Mouse (Mus musculus) megakaryocyte, adult 5-6 weeks (primary cell): ENCODE data around the gene Ccdc117. TPM values are rescaled to one million over a fixed set of nuclear protein-coding genes. Genes with fewer than 3 reads are reported as not detected.
"Not testable (repeated sequence)": the region's sequence is repeated elsewhere in the genome, so short reads cannot be mapped to it uniquely, and the experiment has no call there.

Experiments used
- ATAC-seq: 2 replicates; pipeline ENCODE4 v1.8.0; 2016; ENCODE audit warnings: mild to moderate bottlenecking, inconsistent platforms; ENCODE audit not compliant: poor library complexity, severe bottlenecking
- total RNA-seq, 2 experiments: library from RNA; stranded (forward) in 1 of 2; stranded (reverse) in 1 of 2; fragments of 153-499, 151-499 nt in 1 of 2; fragments of 221-1000, 200-1000 nt in 1 of 2; gene quantifications; 2 replicates each; pipeline versions ENCODE4 v1.2.3 to v1.2.4; 2015 to 2017

Gene Ccdc117
- 13.1 and 13.5 TPM in 2 replicates for total RNA-seq (2015)
- total RNA-seq (2017) = 21.4 and 25.0 TPM in 2 replicates

- ATAC-seq = peak; percentile 99
Observed at GRCm38 (mm10) chr11:5541799-5542481, at the start of gene Ccdc117. TSS of gene Ccdc117 (minus strand) at chr11:5542187.

DNA sequence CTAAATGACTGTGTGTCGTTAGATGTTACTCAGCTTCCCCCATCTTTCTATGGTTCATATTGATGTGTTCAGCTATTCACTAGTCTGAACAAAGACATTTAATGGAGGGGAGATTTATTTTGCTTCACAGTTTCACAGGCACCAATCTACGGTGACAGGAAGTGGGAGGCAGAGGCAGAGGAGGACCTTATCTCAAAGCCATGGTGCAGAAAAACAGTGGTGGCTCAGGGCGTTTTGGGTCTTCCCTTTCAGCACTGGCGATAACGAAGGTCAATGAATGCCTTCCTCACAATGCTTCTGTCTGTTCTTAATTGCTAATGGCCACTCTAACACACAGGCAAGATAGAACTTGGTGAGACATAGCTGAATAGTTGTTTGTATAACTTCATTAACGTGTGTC is 33.1 kb upstream of the Ccdc117 start:
- ATAC-seq = no peak

- ATAC-seq = no peak
Observed at GRCm38 (mm10) chr11:5573821-5574220, 31.8 kb upstream of the Ccdc117 start.

DNA sequence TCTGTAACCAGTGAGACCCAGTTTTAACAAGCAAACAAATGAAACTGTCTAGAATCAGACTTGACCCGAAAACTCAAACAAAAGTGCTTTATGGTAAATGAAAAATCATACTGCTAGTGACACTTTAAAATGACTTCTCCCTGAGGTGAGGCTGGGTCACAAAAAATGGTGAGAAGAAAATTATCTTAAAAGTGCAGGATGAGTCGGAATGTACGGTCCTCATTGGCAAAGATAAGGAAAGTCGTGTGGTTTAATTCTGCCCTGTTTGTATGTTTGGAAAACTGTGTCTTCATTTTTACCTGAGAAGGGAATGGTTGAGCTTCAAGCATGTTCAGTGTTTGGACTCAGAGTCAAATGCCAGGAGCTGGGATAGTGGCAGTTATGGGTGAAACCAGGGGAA is 29.9 kb upstream of the Ccdc117 start:
- no peak for ATAC-seq

DNA sequence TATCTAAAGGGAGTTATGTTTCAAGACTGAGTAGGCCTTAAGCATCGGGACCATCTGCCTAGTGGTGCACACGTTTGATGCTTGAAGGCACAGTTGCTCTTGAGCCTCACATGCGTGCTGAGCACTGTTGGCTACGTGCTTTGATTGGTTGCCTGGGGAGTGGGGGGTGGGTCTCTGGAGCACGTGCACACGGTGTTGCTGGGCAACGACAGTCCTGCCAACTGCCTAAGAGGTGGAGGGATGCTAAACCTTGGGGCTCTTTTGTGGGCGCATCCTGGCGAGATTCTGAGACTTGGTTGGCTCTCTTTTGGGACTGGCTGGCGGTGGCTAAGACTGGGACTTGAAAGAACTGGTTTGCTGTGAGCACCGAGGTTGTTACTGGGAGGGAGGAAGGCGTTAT is 27.5 kb upstream of the Ccdc117 start, which contains the start of gene Ankrd36:
TSS of gene Ankrd36 (plus strand) at position 211 of the 400 bp plus-strand sequence.
- no peak for ATAC-seq

DNA sequence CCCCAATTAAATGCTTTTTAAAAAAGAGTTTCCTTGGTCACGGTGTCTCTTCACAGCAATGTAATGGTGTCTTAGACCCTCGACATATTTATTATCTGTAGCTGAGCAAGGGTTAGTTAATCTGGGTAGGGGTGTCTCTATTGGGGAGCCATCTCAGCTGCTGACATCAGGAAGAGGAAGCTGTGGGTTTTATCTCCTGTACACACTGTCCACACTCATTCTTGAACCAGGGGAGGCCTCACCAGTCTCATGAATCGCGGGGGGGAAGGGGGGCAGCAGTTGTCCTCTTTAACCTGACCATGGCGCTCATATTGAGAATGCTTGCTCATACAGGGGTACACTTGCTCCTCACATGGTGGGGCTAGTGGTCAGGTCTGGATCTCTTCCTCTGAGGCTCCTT is 26.1 kb upstream of the Ccdc117 start:
- 0 out of 2 replicates have a peak, but pooled peaks have one; percentile 35 for ATAC-seq

- no peak for ATAC-seq
Observed at GRCm38 (mm10) chr11:5567654-5568053, 25.7 kb upstream of the Ccdc117 start.

GRCm38 (mm10) chr11:5566506-5566905 is 24.5 kb upstream of the Ccdc117 start:
- ATAC-seq = no peak

DNA sequence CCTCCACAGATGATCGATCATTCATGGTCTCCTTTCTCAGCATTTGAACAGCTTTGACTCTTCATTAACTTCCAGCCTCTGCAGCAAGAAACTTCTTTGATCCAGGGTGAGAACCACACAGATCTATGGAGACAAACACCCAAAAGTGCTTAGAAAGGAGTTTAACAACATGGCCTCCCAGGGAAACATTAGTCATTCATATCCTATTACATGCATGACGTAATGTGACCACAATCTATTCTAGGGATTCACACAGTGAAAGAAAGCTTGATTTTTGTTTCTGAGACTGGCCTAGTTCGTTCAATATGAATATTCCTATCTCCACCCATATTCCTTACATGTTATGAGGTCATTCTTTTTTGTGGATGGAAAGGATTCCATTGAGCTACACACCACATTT is 23.6 kb upstream of the Ccdc117 start:
- ATAC-seq = no peak

DNA sequence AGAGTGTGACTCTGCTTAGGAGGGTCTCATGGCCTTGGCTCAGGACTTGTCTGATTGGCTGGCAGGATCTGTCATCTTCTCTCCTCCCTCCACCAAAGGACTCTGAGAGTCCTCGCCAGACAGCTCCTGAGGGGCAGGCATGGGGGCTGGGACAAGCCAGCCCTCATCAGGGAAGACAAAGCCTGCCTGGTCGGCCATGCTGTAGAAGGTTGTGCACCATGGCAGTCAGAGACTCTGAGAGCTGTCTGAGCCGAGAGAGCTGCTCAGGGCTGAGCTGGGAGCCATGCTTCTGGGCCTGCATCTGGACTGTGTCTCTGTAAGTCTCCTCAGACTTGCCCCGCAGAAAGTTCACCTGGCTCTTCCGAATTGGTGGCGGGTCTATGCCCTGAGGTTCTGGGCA is 21.9 kb upstream of the Ccdc117 start:
- no peak for ATAC-seq

DNA sequence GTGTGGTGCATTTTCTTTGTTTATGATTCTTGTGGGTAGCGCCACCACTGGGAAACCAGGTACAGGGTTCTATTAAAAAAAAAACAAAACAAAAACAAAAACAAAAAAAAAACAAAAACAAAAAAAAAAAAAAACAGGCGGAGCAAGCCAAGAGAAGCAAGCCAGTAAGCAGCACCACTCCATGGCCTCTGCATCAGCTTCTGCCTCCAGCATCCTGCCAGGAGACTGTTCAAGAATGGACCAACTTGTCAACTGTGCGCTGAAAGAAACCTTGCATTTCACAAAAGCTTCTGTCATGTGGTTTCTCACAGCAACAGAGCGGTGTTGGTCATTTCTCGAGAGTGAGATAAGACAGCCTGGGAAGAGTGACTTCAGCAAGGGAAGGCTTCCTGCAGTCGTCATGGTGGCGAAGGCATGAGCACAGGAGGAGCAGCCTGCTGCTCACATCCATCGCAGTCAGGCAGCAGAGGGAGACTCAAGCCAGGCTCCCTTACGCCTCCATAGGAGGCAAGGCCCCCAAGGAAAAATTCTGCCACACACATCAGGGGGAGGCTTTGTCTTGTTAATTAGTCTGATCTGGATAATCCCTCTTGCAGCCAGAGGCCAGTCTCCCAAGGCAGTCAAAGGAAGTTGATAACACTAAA is 20.8 kb upstream of the Ccdc117 start:
- ATAC-seq = no peak

- ATAC-seq = no peak
Observed at GRCm38 (mm10) chr11:5560273-5560672, 18.3 kb upstream of the Ccdc117 start.

DNA sequence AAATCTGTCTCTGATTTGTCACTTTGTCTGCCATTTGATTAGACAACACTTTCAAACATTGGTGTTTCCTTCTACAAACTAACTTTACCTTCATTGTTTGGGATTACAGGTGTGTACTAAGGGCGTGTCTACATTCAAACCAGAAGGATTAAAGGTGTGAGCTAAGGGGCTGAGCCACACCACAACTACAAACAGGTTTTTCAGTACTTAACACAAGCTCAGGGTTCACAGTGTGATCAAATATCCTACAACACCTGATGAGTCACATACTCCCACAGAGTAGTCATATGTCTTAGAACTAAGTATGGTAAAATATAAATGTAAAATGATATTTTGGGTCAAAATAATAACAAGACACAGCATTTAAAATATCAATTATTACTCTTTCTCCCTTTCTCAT is 9.9 kb upstream of the Ccdc117 start:
- no peak for ATAC-seq

DNA sequence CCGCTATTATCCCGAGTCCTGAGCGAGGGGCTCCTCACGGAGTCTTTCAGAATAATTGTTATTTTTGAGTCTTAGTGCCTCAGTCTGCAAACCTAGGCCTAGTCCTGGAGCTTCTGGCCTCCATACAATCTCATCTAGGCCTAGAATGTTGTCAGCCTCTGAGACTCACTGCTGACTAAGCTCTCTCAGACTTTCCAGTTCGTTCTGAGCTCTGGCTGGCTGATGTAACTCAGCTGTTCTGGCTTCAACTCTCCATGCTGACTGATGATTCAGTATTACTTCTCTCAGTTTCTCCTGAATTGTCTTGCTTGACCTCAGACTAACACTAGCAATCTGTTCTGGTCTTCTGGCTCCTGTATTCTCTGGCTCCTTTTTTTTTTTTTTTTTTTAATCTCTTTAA is 9.4 kb upstream of the Ccdc117 start:
- no peak for ATAC-seq

DNA sequence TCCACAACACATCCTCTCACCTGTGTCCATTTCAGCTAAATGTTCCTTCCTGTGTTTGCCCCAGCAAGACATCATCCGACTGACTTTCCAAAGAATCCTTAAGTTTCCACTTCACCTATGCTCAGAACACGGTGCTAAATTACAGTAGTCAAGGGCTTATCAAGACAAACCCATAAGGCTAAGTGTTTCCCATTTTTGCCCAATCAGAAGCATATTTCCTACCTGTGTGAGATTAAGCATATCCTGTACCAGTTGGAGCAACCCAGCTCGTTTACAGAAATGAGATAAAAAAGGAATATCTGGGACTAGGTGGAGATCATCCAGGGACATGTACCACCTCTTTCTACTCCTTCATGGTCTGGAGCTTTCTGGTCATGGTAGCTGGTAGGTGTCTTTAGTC is 4.7 kb upstream of the Ccdc117 start:
- no peak for ATAC-seq

DNA sequence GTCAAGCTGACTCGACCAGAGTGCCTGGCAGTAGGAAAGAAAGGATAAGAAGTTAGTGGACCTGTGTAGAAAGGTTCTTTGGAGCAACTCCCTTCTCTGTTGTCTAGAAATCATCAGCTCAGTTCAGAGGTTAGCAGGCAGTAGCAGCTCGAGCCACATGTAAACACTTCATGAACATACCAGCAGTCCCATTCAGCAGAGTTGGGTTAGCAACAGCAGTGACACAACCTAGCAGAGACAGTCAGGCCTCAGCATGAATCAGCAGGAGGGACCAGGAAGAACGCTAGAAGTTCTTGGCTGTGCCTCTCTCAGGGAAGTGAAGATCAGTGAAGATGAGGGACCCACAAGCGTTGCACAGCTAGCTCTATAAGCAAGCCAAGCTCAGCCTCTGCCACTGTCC is 3.5 kb upstream of the Ccdc117 start:
- no peak for ATAC-seq

DNA sequence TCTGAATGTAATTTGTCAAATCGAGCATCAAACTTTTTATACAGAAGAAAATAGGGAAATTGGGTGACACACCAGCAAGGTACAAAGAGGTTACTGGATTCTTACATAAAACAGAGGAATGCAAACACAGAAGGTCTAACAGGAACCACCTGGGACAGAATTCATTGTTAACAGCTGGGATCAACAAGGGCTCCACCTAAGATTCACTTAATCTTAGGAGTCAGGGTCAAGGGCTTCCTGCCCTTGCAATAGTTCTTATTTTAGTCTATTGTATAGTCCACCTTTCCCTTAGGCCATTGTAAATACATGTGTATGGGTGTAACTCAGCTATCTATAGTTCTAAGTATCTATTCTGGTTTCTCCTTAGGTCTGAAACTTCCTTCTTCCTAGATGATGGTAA is 2.7 kb upstream of the Ccdc117 start:
- not testable (repeated sequence) for ATAC-seq

DNA sequence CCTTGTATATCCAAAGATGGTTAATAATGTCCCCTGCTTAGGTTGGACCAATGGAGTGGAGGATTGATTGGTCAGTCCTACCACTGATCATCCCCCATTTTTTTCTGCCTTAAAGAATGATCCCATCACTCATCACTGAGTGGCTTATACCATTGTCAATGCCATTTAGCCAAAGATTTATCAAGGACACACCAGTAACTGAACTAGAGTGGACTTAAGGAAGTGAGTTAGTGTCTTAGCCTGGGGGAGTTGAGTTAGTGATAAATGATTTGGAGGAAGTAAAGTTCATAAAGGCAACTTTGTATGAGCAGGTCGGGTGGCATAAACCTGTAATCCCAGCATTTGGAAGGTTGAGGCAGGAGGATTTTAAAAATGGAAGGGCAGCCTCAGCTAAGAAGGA is 1.3 kb upstream of the Ccdc117 start:
- no peak for ATAC-seq

DNA sequence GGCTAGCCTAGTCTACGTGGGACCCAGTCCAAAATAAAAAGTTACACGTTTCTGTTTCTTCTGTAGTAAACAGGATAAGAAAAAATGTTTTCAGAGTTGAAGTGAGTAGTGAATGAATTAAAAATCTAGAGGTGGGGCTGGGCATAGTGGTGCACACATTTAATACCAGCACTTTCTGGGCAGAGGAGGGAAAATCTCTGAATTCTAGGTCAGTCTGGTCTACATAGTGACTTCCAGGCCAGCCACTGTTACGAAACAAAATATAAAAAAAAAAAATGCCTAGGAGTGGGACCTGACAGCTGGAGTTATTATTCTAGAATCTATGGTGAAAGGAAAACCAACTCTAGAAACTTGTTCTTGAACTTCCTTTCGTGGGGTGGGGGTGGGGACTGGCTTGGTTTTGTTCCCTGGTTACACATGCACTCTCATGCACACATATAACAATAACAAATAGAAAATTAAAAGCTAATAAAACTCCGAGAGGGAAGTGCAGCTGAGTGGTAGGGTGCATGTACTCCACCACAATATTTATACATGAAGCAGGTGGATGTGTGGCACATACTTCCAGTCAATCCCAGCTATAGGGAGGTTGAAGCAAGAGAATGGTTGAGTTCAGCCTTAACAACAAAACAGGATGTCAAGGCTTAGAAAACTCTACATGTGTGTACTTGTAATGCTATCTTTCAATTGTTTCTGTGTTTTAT is 647 bp upstream of the Ccdc117 start:
- ATAC-seq = no peak

DNA sequence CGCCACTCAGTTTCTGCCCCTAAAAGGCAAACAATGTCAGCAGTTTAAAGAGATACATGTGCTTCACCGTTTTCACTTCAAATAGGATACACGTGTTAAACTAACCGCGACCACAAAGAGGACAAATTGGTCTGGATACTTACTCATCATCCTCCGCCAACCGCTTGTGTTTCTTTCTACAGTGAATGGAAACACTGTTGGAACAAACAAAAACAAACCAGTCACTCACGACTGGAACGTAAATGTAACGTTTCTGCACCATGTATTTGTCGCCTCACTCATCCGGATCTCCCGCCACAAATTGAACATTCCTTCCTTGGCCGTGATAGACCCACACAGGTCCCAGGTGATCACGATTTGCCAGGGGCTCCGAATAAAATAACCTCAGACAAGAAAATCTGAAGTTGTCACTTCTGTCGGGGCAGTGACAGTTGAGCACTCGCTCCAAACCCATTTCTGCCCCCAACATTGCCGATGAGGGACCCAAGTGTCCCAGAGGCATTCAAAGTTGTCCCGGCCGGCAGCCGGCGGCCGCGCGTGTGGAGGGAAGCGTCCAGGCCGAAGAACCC is 673 bp downstream of the Ccdc117 start:
- ATAC-seq = no peak

DNA sequence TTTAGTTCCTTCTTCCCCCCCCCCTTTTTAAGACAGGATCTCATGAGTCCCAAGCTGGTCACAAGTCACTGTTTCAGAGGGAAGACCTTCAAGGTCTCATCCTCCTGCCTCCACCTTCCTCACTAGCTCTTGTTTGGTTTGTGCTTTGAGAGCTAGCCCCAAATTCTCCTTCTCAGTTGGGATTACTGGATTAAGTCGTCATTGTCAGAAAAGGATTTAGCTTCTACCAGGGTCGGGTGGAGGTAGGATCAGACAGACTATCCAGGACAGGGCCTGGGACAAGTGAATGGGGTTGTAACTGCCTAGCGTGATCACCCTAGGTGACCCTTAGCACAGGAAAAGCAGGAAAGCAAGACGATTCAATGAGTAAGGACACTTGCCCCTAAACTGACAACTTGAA is 1.7 kb downstream of the Ccdc117 start:
- ATAC-seq = no peak

DNA sequence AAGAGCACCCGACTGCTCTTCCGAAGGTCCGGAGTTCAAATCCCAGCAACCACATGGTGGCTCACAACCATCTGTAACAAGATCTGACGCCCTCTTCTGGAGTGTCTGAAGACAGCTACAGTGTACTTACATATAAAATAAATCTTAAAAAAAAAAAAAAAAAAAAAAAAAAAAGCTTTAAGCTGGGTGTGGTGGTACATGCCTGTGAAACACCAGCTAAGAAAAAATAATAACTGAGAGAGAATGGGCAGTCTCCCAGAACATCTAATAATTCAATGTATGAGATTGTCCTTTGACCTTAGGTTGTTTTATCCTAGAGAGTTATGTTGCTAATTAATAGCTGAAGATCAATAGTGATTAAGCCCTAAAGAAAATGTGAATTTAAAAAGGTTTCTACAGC is 4.5 kb downstream of the Ccdc117 start:
- ATAC-seq = not testable (repeated sequence)
